Mouse (Mus musculus): Measurements from ENCODE around the gene Clic4.

DNA sequence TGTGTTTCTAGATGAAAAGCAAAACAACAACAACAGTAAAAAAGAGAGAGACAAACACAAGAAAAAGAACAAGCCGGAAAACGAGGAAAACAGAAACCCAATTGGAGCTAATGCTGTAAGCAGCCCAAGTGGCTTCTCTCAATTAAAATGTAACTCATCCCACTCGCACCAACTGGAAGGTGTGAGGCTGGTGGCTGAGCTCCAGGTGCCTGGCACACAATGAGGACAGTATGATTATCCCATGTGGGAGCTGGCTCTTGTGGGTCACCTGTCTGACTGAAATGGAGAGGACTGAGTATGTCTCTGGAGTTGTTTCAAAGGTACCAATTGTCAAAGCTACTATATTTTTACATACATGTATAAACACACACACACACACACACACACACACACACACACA is 41.5 kb downstream of the Clic4 start:
- TF ChIP-seq POLR2A (IDR thresholded peaks at IDR 0.05; ENCODE audit: insufficient read depth, low read depth, low read length) (no peak), CTCF (IDR thresholded peaks at IDR 0.05; ENCODE audit: insufficient read depth, low read depth, low read length) (no peak)

All from olfactory bulb, adult 2 months (tissue).